Mouse (Mus musculus) thymus, adult 2 months (tissue): ENCODE data around the gene Intu.

Source experiments
- CTCF ChIP-seq: fragments of 200-500 bp; IDR thresholded peaks from 2 replicates; pipeline ENCODE4 v1.5.1; 2012; ENCODE audit warnings: mild to moderate bottlenecking, control low read depth, low read length, moderate library complexity, borderline replicate concordance; ENCODE audit not compliant: control insufficient read depth, poor library complexity, insufficient read depth; ENCODE audit errors: extremely low read depth
- POLR2A ChIP-seq: fragments of 200-500 bp; IDR thresholded peaks from 2 replicates; pipeline ENCODE4 v1.6.1; 2012; ENCODE audit warnings: mild to moderate bottlenecking, low read length, control low read depth, moderate library complexity; ENCODE audit not compliant: control insufficient read depth, poor library complexity, insufficient read depth; ENCODE audit errors: extremely low read depth

- TF ChIP-seq CTCF (no peak), POLR2A (no peak)
Measured at GRCm38 (mm10) chr3:40525341-40525740, 5.7 kb upstream of the Intu start.
